Mouse (Mus musculus) layer of hippocampus, postnatal 25 days (tissue): ENCODE measurements at regions not wholly inside any gene's neighbourhood (a gene's known extent, or its start where the extent isn't known, plus 50 kb on each side); places are given as distances from the start of the nearest gene placed in this dataset.

Source experiments
- DNase-seq, 2 experiments: peaks; one replicate each; pipeline ENCODE4 v3.0.0; 2022; ENCODE audit warnings: mixed read lengths in 2 of 2, low spot score in 1 of 2; ENCODE audit errors: extremely low spot score in 1 of 2

- DNase-seq, result no peak
Measured at GRCm38 (mm10) chr15:7572221-7572620, 174.0 kb upstream of the Egflam start.

- DNase-seq, result no peak
Measured at GRCm38 (mm10) chr15:7574264-7574663, 176.1 kb upstream of the Egflam start.

GRCm38 (mm10) chr15:7574811-7575210 lies 176.6 kb upstream of the Egflam start:
- DNase-seq, result no peak

GRCm38 (mm10) chr15:7578439-7578838 lies 180.2 kb upstream of the Egflam start:
- DNase-seq, result no peak

- DNase-seq, result no peak
Measured at GRCm38 (mm10) chr15:7587210-7587609, 189.0 kb upstream of the Egflam start.

- no peak for DNase-seq
Measured at GRCm38 (mm10) chr15:7591486-7591885, 193.3 kb upstream of the Egflam start.

- no peak for DNase-seq
Measured at GRCm38 (mm10) chr15:7597335-7597734, 199.1 kb upstream of the Egflam start.

GRCm38 (mm10) chr15:7597805-7598204 lies 199.6 kb upstream of the Egflam start:
- DNase-seq, result no peak

DNA sequence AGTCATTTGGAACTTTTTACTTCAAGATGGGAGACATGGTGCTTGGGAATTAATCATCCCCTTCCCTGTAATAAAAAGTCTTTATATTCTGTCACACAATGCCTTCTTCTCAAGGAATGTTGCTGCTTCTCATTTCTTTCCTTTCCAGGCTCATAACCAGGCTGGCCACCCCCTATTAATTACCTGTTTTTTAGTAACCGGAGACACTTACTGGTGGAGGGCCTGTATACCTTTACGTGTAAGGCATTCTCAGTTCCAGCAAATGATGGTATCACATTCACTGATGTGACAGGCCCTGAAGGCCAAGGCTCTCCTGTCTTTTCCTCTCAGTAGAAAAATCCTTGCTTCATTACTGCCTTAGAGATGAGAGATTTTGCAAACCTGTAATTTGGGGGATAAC lies 203.3 kb upstream of the Egflam start:
- DNase-seq, result no peak

DNA sequence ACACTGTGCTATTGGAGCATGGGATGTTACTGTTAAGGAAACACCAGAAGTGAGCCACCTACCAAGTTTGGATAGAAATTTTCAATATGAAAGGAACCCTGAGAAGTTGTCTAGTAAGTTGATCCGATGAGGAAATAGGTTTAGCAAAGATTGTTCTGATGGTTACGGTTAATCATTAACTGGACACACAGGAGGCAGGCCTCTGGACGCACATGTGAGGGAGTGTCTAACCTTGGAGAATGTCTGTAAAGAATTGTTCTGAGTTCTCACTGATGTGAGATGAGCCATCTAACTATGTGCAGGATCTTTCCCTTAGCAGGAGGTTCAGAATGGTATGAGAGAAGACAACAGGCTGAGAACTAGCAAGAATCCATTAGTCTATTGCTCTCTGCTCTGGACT lies 205.8 kb upstream of the Gdnf start:
- no peak for DNase-seq

DNA sequence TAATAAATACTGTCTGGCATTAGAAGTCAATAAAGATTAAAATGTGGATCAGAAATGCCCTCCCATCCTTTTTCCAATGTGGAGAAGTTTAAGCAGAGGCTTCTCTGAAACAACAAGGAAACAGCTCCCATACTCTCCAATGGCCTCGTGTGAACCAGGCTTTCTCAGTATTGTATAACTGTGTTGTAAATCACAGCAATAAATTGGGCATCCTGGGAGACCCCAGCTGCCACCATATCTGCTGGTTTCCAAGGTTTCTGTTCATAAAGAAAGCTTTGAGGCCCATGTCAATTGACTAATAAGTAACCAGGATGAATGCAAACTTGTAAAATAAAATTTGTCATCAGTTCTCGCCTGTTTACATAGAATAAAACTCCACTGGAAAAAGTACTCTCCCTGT lies 192.7 kb upstream of the Gdnf start:
- DNase-seq, result no peak

GRCm38 (mm10) chr15:7623026-7623425 lies 187.6 kb upstream of the Gdnf start:
- no peak for DNase-seq

GRCm38 (mm10) chr15:7624689-7625472 lies 185.8 kb upstream of the Gdnf start:
- DNase-seq, result no peak

- DNase-seq, result no peak
Measured at GRCm38 (mm10) chr15:7629826-7630225, 180.8 kb upstream of the Gdnf start.

DNA sequence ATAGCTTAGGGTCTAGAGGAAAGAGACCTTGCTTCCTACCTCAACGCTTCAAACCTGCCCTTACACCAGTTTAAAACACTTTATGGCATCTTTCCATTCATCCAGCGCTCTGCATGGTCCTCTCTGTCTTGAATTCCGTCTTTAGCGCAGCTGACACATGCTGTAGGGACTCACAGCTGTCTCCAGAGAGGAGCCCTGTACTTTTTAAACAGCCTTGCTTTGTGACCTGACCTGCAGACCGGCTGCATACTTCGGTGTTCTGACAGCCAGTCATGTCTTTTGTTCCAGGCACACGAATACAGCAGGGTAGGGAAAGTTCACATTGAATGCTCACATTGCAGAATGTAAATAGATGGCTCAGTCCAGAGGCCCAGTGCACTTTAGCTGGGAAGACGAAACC lies 175.4 kb upstream of the Gdnf start:
- DNase-seq, result no peak

DNA sequence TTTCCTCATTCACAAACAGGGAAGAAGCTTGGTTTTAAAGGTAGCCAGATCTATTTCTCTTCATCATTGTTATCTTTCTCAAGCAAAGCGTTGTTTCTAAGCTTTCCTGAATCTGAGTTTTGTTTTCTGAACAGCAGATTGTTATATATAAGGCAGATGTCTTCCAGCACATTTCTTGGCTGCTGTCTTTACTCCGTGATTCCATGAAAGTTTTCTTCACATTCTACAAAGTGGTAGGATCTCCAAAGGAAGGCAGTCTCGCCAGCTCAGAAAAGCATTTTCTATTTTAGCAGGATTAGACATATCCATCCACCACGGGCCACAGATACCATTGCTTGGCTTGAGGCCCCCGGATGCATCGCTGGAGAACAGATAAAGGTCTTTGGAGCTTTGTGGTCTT lies 171.2 kb upstream of the Gdnf start:
- no peak for DNase-seq

DNA sequence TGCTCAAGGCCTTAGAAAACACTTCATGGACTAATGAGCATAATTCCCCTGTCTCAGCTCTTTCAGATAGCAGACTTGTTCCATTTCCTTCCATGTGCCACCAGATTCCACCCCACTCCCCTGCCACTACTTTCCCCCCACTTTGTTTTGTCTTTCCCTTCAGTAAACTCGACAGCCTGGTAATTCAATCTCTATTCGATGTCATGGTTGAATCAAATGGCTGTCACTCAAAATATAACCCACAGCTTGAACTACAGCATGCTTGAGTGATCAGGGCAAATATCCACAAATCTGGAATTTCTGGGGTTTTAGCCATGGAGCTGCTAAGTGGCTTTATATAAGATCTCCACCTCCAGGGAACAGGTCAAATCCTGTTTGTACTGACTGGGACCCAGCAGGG lies 168.6 kb upstream of the Gdnf start:
- DNase-seq, result no peak

- no peak for DNase-seq
Measured at GRCm38 (mm10) chr15:7650705-7651104, 159.9 kb upstream of the Gdnf start.

DNA sequence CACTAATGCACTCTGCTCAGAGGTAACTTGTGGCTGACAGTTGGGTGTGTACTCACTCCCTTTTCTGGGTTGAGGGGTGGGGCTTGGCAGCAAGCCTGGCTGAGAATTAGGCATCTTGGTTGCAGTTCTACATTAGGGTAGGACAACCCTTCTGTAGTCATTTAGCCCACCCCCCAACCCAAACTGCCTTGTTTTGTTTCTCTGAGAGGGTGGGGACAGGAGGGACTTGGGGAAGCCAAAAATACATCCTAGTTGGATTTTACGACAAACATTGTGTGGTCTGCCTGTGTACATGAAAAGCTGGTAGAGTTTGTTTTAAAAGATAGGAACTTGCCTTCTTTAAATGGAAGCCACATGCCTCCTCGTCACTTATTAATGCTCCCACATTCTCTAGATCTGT lies 146.8 kb upstream of the Gdnf start:
- DNase-seq, result no peak

DNA sequence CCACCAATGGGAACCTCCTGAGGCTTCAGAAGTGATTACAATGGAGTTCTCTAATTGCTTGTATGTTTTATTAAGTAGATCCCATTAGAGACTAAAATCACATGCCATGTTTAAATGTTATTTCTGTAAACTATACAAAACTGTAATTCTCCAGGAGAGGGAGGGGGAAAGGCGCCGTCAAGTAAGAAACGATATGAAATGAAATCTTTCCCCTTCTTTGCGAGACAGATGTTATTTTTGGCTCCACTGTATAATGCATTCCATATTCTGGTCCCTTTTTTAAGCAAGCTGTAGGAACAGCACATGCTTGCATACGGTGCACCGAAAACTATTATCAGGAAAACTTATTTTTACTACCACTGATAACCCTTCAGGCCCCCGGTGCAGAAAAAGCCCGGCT lies 141.0 kb upstream of the Gdnf start:
- no peak for DNase-seq

DNA sequence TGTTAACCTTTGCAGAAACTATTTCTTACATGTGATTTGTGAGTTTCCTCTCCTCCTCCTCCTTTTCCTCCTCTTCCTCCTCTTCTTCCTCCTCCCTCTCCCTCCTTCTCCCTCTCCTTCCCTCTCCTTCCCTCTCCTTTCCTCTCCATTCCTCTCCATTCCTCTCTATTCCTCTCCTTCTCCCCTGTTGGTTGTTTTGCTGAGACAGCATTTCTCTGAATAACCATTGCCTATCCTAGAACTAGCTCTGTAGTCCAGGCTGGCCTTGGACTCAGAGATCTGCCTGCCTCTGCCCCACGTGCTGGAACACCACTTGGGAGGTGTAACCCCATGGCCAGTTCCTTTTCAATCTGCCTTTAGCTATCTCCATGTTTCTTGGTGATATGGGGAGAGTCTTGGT lies 133.7 kb upstream of the Gdnf start:
- DNase-seq, result no peak

DNA sequence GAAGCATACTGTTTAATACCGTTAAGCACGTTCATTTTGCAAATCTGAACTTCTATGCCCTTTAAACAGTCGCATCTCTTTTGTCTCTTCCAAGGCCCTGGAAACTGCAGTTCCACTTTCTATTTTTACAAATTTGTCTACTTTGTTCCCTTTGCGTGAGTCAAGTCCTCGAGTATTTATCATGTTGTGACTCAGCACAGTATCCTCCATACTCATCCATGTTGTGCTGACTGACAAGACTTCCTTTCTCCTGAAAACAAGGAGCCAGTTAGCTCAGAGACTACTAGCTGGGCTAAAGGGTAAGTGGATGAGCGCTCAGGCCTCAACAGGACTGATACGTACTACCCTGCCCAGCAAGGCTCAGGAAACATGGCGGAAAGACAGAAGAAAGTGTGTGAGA lies 131.9 kb upstream of the Gdnf start:
- no peak for DNase-seq

DNA sequence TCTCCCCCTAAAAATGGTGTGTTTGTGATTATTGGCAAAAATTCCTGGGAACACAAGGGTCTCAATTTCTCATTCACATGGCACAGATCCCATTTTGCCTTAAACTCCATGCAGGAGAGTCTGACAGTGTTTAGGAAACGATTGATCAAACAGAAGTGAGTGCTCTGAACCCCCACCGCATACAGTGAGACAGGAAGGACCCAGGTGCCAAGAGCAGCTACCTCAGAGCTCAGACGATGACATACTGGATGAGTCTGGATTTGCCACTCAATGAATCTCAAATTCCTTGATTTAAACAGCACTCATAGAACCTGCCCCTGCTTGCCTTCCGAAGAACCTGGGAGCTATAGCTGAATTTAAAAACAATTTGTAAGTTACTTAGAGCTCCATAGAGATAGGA lies 129.6 kb upstream of the Gdnf start:
- DNase-seq, result no peak
